In the genomic region with DNA sequence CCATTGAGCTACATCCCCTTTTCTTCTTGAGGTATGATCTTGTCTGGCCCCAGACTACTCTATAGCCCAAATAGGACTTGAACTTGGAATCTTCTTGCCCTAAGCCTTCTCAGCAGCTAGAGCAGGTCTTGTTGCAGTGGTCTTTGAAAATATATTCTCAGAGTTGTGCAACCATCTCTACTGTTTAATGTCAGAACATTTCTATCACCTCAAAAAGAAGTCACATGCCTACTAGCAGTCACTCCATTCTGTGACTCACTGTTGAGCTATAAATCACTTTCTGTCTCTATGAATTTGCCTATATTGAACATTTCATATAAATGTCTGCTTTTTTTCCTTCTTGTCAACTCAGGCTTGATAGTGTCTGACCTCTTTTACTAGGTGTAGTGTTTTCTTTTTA, we compare ENCODE assay signal across 24 mouse cellular contexts. TPM values are rescaled to one million over a fixed set of nuclear protein-coding genes. Genes with fewer than 3 reads are reported as not detected.
DNase-seq lines count a peak whose midpoint lies in the region; ATAC-seq and TF ChIP-seq lines count a peak whose summit lies in the region.
"Had no signal": no experiment of that assay in that cellular context is flagged by ENCODE, and none has a peak within 500 bp of the region (broad histone marks: within the 10 kb centered on the region; RNA-seq: fewer than 3 reads in every experiment).

No protein-coding gene starts in this region.

- H3K4me1 ChIP-seq in midbrain, embryonic 15.5 days, result no peaks in the 10 kb centered on the region
- H3K4me1 ChIP-seq: embryonic facial prominence, embryonic 13.5 days; embryonic facial prominence, embryonic 15.5 days; forebrain, embryonic 10.5 days; forebrain, embryonic 12.5 days had no signal

- peak; percentile 51 for DNase-seq in 3T3-L1 (ENCODE audit: low read depth, low spot score)
- DNase-seq in spleen, adult 18-20 months, result no peak
- DNase-seq: adrenal gland, postnatal 10 days; adrenal gland, postnatal 25 days; B cell, adult 2 months; cerebellum, adult 11 months; cerebellum, adult 18-20 months; cerebellum, adult 8-10 months; cerebellum, adult 9-11 months; cerebellum, postnatal 14 days; cerebellum, postnatal 36 days; embryo, embryonic 11 days had no signal

- H3K27me3 ChIP-seq in C2C12 (ENCODE audit: control insufficient read depth, insufficient read depth, insufficient read length), result no peaks in the 10 kb centered on the region
- H3K27me3 ChIP-seq in myocyte (ENCODE audit: control insufficient read depth, insufficient read depth, insufficient read length), result no peaks in the 10 kb centered on the region
- H3K27me3 ChIP-seq in midbrain, embryonic 15.5 days (replicated peaks), result no peaks in the 10 kb centered on the region
- H3K27me3 ChIP-seq: embryonic facial prominence, embryonic 13.5 days; embryonic facial prominence, embryonic 15.5 days; forebrain, embryonic 12.5 days; Patski had no signal

- no peak overlapping the region for H3K27ac ChIP-seq in midbrain, embryonic 15.5 days
- H3K27ac ChIP-seq: embryonic facial prominence, embryonic 13.5 days; embryonic facial prominence, embryonic 15.5 days; forebrain, embryonic 10.5 days; forebrain, embryonic 12.5 days had no signal

- no peak overlapping the region for H3K4me2 ChIP-seq in myocyte (ENCODE audit: low read depth)
- no peak overlapping the region for H3K4me2 ChIP-seq in midbrain, embryonic 15.5 days
- H3K4me2 ChIP-seq: embryonic facial prominence, embryonic 13.5 days; embryonic facial prominence, embryonic 15.5 days; forebrain, embryonic 12.5 days had no signal

- no peak for ATAC-seq in midbrain, embryonic 15.5 days (replicated peaks)
- ATAC-seq: activated CD4-positive, CD25-positive, alpha-beta regulatory T cell, adult 4 months; forebrain, embryonic 14.5 days; forebrain, embryonic 16.5 days; Patski had no signal

- H3K9ac ChIP-seq in midbrain, embryonic 15.5 days, result no peak overlapping the region
- H3K9ac ChIP-seq: embryonic facial prominence, embryonic 13.5 days; embryonic facial prominence, embryonic 15.5 days; forebrain, embryonic 12.5 days had no signal

- peaks cover 88% of the 10 kb centered on the region for H3K79me3 ChIP-seq in C2C12 (ENCODE audit: low read depth)

- H3K79me2 ChIP-seq in C2C12 (ENCODE audit: control insufficient read depth, insufficient read depth), result peaks cover 98% of the 10 kb centered on the region
- H3K79me2 ChIP-seq in myocyte (ENCODE audit: control insufficient read depth, insufficient read depth), result peaks cover 94% of the 10 kb centered on the region

- H3K36me3 ChIP-seq in C2C12 (ENCODE audit: control insufficient read depth, insufficient read depth), result no peaks in the 10 kb centered on the region
- H3K36me3 ChIP-seq in myocyte (ENCODE audit: control insufficient read depth, insufficient read depth), result no peaks in the 10 kb centered on the region
- no peaks in the 10 kb centered on the region for H3K36me3 ChIP-seq in midbrain, embryonic 15.5 days (replicated peaks)
- H3K36me3 ChIP-seq: embryonic facial prominence, embryonic 13.5 days; embryonic facial prominence, embryonic 15.5 days; forebrain, embryonic 10.5 days; forebrain, embryonic 12.5 days had no signal

- no peaks in the 10 kb centered on the region for H3K9me3 ChIP-seq in midbrain, embryonic 15.5 days
- H3K9me3 ChIP-seq: embryonic facial prominence, embryonic 13.5 days; embryonic facial prominence, embryonic 15.5 days; forebrain, embryonic 10.5 days; forebrain, embryonic 12.5 days had no signal

- no peak for TF ChIP-seq CTCF in C2C12 (IDR thresholded peaks at IDR 0.05; ENCODE audit: control insufficient read depth, insufficient read depth, insufficient read length)

- H3ac ChIP-seq in C2C12 (ENCODE audit: control insufficient read depth, insufficient read length, low read depth), result no peak overlapping the region
- H3ac ChIP-seq in myocyte (ENCODE audit: control insufficient read depth, insufficient read length), result no peak overlapping the region

- TF ChIP-seq POLR2A in myocyte (IDR thresholded peaks at IDR 0.05; ENCODE audit: insufficient read length, low read depth), result no peak

- no peak overlapping the region for H3K4me3 ChIP-seq in C2C12 (ENCODE audit: insufficient read depth, poor library complexity, severe bottlenecking)
- H3K4me3 ChIP-seq in myocyte, result no peak overlapping the region
- H3K4me3 ChIP-seq in midbrain, embryonic 15.5 days, result no peak overlapping the region
- H3K4me3 ChIP-seq: embryonic facial prominence, embryonic 13.5 days; embryonic facial prominence, embryonic 15.5 days; erythroblast, embryonic 14.5 days; forebrain, embryonic 10.5 days; forebrain, embryonic 12.5 days had no signal

TF ChIP-seq in C2C12, 6 proteins besides CTCF, POLR2A, EP300 and RAD21:
- TF ChIP-seq USF1 (IDR thresholded peaks at IDR 0.05; ENCODE audit: low read depth) (peak; percentile 35), FOSL1 (IDR thresholded peaks at IDR 0.05; ENCODE audit: insufficient read depth, low read length, poor library complexity, severe bottlenecking) (no peak), CEBPB (IDR thresholded peaks at IDR 0.05; ENCODE audit: low read depth) (peak; percentile 54), MYOD1 (IDR thresholded peaks at IDR 0.05; ENCODE audit: control insufficient read depth, insufficient read length, low read depth) (no peak), MAX (IDR thresholded peaks at IDR 0.05) (no peak), MYOG (IDR thresholded peaks at IDR 0.05; ENCODE audit: control insufficient read depth, extremely low read depth, insufficient read length) (no peak)

TF ChIP-seq in myocyte, 11 proteins besides CTCF, POLR2A, EP300 and RAD21:
- no peak for TF ChIP-seq POLR2AphosphoS2 (IDR thresholded peaks at IDR 0.05; ENCODE audit: insufficient read length, low read depth)
- TF ChIP-seq SRF (IDR thresholded peaks at IDR 0.05; ENCODE audit: control insufficient read depth, insufficient read length, low read depth), result no peak
- TF ChIP-seq TCF12 (IDR thresholded peaks at IDR 0.05; ENCODE audit: insufficient read depth, poor library complexity, severe bottlenecking), result no peak
- no peak for TF ChIP-seq E2F4 (IDR thresholded peaks at IDR 0.05; ENCODE audit: insufficient read depth)
- peak; percentile 8 for TF ChIP-seq USF1 (IDR thresholded peaks at IDR 0.05; ENCODE audit: low read depth)
- TF ChIP-seq CEBPB (IDR thresholded peaks at IDR 0.05; ENCODE audit: insufficient read depth, poor library complexity, severe bottlenecking), result 0 out of 2 replicates have a peak, but pooled peaks have one; percentile 1
TF ChIP-seq in myocyte: peak in this region for 2.

RNA-seq across cellular contexts. Expression of a gene that starts 26.4 kb away (rescaled TPM):
- 16.1 TPM for polyA plus RNA-seq in C2C12 (2012; fragmentation: generic; extraction: Trizol)
- 12.5 TPM for polyA plus RNA-seq in myocyte (2012; fragmentation: generic; extraction: Trizol)
- 52.0 and 57.7 TPM in 2 replicates for polyA plus RNA-seq in midbrain, embryonic 15.5 days (2015; fragmentation: Nextera tagmentation; extraction: Ambion mirVana)

RNA-seq across cellular contexts. Expression of a gene that starts 33.9 kb away (rescaled TPM):
- 0.46 TPM for polyA plus RNA-seq in C2C12 (2012; fragmentation: generic; extraction: Trizol)
- polyA plus RNA-seq in myocyte (2012; fragmentation: generic; extraction: Trizol), result 0.46 TPM
- 0.15 and 0.19 TPM in 2 replicates for polyA plus RNA-seq in midbrain, embryonic 15.5 days (2015; fragmentation: Nextera tagmentation; extraction: Ambion mirVana)
- polyA plus RNA-seq: activated CD4-positive, CD25-positive, alpha-beta regulatory T cell, adult 4 months; erythroblast, embryonic 14.5 days; forebrain, embryonic 12.5 days; forebrain, embryonic 14.5 days had no signal
